ENCODE assay signal across 7 mouse cellular contexts in the genomic region with DNA sequence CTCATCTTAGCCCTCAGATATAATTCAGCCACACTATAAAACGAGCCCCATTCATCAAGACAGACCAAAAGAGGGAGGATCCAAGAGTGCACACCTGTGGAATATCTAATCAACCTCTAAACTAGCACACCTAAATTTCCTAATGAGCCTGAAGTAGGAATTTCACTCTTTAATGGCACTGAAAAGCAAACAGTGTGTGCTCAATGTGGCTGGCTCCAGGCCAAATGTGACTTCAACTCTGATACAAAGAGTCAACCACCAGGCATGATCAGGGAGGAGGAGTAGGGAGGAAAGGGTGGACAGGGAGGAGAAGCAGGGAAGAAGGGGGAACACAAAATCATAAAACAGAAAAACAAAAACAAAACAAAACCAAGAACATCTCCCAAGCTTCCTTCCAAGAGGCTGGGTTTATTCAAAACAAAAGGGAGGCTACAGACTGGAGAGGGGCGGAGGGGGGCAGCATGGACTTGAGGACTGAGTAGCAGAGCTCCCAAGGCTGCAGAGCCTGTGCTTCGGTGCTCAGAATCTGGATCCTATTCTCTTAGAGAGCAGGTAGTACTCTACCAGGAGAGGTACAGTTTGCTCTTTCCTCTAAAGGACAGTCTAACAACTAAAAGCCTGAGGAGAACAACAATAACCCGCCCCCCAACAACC.
DNase-seq lines count a peak whose midpoint lies in the region; ATAC-seq and TF ChIP-seq lines count a peak whose summit lies in the region.

No protein-coding gene starts in this region.

- H3K9ac ChIP-seq in kidney, embryonic 15.5 days = no peak overlapping the region
- no peak overlapping the region for H3K9ac ChIP-seq in intestine, postnatal 0 days (ENCODE audit: low read depth, low read length)
- H3K9ac ChIP-seq in hindbrain, embryonic 14.5 days = no peak overlapping the region

- no peak for TF ChIP-seq CTCF in kidney, adult 2 months (conservative IDR thresholded peaks at IDR 0.05; ENCODE audit: insufficient read depth, insufficient read length, low read depth, low read length)
- TF ChIP-seq CTCF in intestine, postnatal 0 days (IDR thresholded peaks at IDR 0.05; ENCODE audit: low read depth) = no peak

- ATAC-seq in kidney, embryonic 15.5 days (replicated peaks; ENCODE audit: low FRiP score) = no peak
- ATAC-seq in intestine, postnatal 0 days = peak; percentile 47
- 0 out of 2 replicates have a peak, but pooled peaks have one; percentile 28 for ATAC-seq in megakaryocyte-erythroid progenitor cell, adult 5-6 weeks (replicated peaks; ENCODE audit: low FRiP score, low TSS enrichment, poor library complexity, severe bottlenecking)
- ATAC-seq in hindbrain, embryonic 14.5 days (ENCODE audit: low FRiP score) = no peak

- H3K27me3 ChIP-seq in kidney, adult 2 months (replicated peaks; ENCODE audit: control insufficient read depth, insufficient read depth, low read length) = no peaks in the 10 kb centered on the region
- H3K27me3 ChIP-seq in kidney, embryonic 15.5 days = peaks cover 4% of the 10 kb centered on the region; the same call in 1 of the 2 replicates
- no peaks in the 10 kb centered on the region for H3K27me3 ChIP-seq in intestine, postnatal 0 days (replicated peaks; ENCODE audit: control insufficient read depth, insufficient read depth, low read length)
- no peaks in the 10 kb centered on the region for H3K27me3 ChIP-seq in hindbrain, embryonic 14.5 days (ENCODE audit: control insufficient read depth, insufficient read depth, low read length)
- H3K27me3 ChIP-seq in midbrain, embryonic 10.5 days (ENCODE audit: low read depth, poor library complexity, severe bottlenecking) = no peaks in the 10 kb centered on the region

- no peak for TF ChIP-seq POLR2A in kidney, adult 2 months (IDR thresholded peaks at IDR 0.05; ENCODE audit: low read depth, low read length)

- H3K4me3 ChIP-seq in kidney, adult 2 months (ENCODE audit: insufficient read depth, low read depth, low read length) = no peak overlapping the region
- H3K4me3 ChIP-seq in kidney, embryonic 15.5 days (replicated peaks) = no peak overlapping the region
- H3K4me3 ChIP-seq in intestine, postnatal 0 days (ENCODE audit: low read depth, low read length) = no peak overlapping the region
- H3K4me3 ChIP-seq in hindbrain, embryonic 14.5 days (replicated peaks; ENCODE audit: low read length) = no peak overlapping the region
- H3K4me3 ChIP-seq in midbrain, embryonic 10.5 days = no peak overlapping the region

- peak; percentile 41 for DNase-seq in kidney, adult 2 months
- peak; percentile 24 for DNase-seq in cerebellum, adult 9-11 months
- no peak for DNase-seq in hindbrain, embryonic 14.5 days (ENCODE audit: low spot score)
- DNase-seq in midbrain, embryonic 10.5 days (ENCODE audit: low spot score) = no peak

- H3K27ac ChIP-seq in kidney, adult 2 months (ENCODE audit: insufficient read depth, low read depth, low read length) = no peak overlapping the region
- H3K27ac ChIP-seq in kidney, embryonic 15.5 days = no peak overlapping the region; the same call in 1 of the 2 replicates
- H3K27ac ChIP-seq in intestine, postnatal 0 days (ENCODE audit: low read depth, low read length) = no peak overlapping the region
- H3K27ac ChIP-seq in hindbrain, embryonic 14.5 days = no peak overlapping the region
- no peak overlapping the region for H3K27ac ChIP-seq in midbrain, embryonic 10.5 days (replicated peaks)

- H3K4me2 ChIP-seq in kidney, embryonic 15.5 days = no peak overlapping the region
- no peak overlapping the region for H3K4me2 ChIP-seq in intestine, postnatal 0 days (replicated peaks; ENCODE audit: low read depth)
- no peak overlapping the region for H3K4me2 ChIP-seq in hindbrain, embryonic 14.5 days (replicated peaks)

- 78% methylated on average over 4 of the region's 4 CpGs for WGBS in kidney, adult 2 months
- WGBS in kidney, embryonic 15.5 days = 79% methylated on average over 4 of the region's 4 CpGs
- 74% methylated on average over 4 of the region's 4 CpGs for WGBS in intestine, postnatal 0 days
- WGBS in hindbrain, embryonic 14.5 days = 63% methylated on average over 4 of the region's 4 CpGs
- WGBS in midbrain, embryonic 10.5 days = 60% methylated on average over 4 of the region's 4 CpGs

- no peaks in the 10 kb centered on the region for H3K36me3 ChIP-seq in kidney, adult 2 months (ENCODE audit: control insufficient read depth, insufficient read depth, low read length)
- H3K36me3 ChIP-seq in kidney, embryonic 15.5 days = no peaks in the 10 kb centered on the region
- H3K36me3 ChIP-seq in intestine, postnatal 0 days (ENCODE audit: control insufficient read depth, insufficient read depth) = no peaks in the 10 kb centered on the region
- no peaks in the 10 kb centered on the region for H3K36me3 ChIP-seq in hindbrain, embryonic 14.5 days (replicated peaks; ENCODE audit: control insufficient read depth, insufficient read depth)
- no peaks in the 10 kb centered on the region for H3K36me3 ChIP-seq in midbrain, embryonic 10.5 days

- peaks cover 20% of the 10 kb centered on the region for H3K4me1 ChIP-seq in kidney, adult 2 months (ENCODE audit: control insufficient read depth, insufficient read depth, low read length)
- H3K4me1 ChIP-seq in kidney, embryonic 15.5 days = peaks cover 24% of the 10 kb centered on the region
- no peaks in the 10 kb centered on the region for H3K4me1 ChIP-seq in intestine, postnatal 0 days (replicated peaks; ENCODE audit: control insufficient read depth, insufficient read depth, low read length)
- peaks cover 29% of the 10 kb centered on the region for H3K4me1 ChIP-seq in hindbrain, embryonic 14.5 days (replicated peaks; ENCODE audit: control insufficient read depth, insufficient read depth, low read length)
- H3K4me1 ChIP-seq in midbrain, embryonic 10.5 days = peaks cover 62% of the 10 kb centered on the region

- no peaks in the 10 kb centered on the region for H3K9me3 ChIP-seq in kidney, embryonic 15.5 days (replicated peaks)
- H3K9me3 ChIP-seq in intestine, postnatal 0 days (ENCODE audit: control insufficient read depth) = no peaks in the 10 kb centered on the region
- no peaks in the 10 kb centered on the region for H3K9me3 ChIP-seq in hindbrain, embryonic 14.5 days (ENCODE audit: control insufficient read depth, low read length)
- no peaks in the 10 kb centered on the region for H3K9me3 ChIP-seq in midbrain, embryonic 10.5 days (replicated peaks)

Comparison
In these comparisons a context has a peak if more than half of its experiments do, and no peak if none do; other contexts are left out.
1. DNase-seq: peak in kidney, adult 2 months (single experiment) and cerebellum, adult 9-11 months (single experiment); none in hindbrain, embryonic 14.5 days (single experiment) and midbrain, embryonic 10.5 days (single experiment).
2. ATAC-seq: peak in intestine, postnatal 0 days (single experiment) and megakaryocyte-erythroid progenitor cell, adult 5-6 weeks (single experiment); none in kidney, embryonic 15.5 days (single experiment) and hindbrain, embryonic 14.5 days (single experiment).